Mouse (Mus musculus) heart, adult 2 months (tissue): ENCODE results near the gene Cacybp.

Source experiments
- CTCF ChIP-seq: fragments of 200-600 bp; IDR thresholded peaks from 2 replicates; pipeline ENCODE4 v1.8.1; 2022; ENCODE audit warnings: antibody characterized with exemption, mild to moderate bottlenecking, moderate library complexity
- POLR2A ChIP-seq: fragments of 200-500 bp; IDR thresholded peaks from 2 replicates; pipeline ENCODE4 v1.6.1; 2011; ENCODE audit warnings: mild to moderate bottlenecking, low read depth, low read length, control low read depth; ENCODE audit not compliant: insufficient read depth

DNA sequence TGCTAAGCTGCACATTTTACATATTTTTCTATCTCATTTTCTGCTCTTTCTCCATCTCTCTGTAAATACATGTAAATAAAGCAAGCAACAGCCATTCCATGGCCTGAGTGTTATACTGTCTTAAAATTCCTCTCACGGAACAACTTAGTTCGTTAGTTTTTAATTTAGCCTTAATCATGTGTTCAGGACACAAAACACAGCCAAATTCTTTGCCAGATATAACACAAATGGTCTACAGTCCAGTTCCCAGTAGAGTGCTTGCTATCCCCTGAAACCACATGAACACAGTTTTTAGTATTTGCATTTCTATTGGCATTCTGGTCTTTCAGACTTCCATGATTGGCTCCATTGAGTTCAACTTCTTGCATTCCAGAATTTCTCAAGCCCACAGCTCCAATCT is 54.5 kb downstream of the Cacybp start:
- no peak for TF ChIP-seq CTCF
- no peak for TF ChIP-seq POLR2A
